Mouse (Mus musculus) inflammation-experienced regulatory T-cells, adult 6 months (primary cell): ENCODE data around the gene Tbx18. TPM values are rescaled to one million over a fixed set of nuclear protein-coding genes. Genes with fewer than 3 reads are reported as not detected.

Experiments
- ATAC-seq: one replicate; pipeline ENCODE4 v1.8.0; 2017
- polyA plus RNA-seq, 3 experiments: library from polyadenylated mRNA; unstranded; fragments of 100-300 nt; shearing (Covaris generic); gene quantifications; one replicate each; pipeline ENCODE4 v1.2.1; 2017

The Tbx18 gene
- not detected for polyA plus RNA-seq

GRCm38 (mm10) chr9:87730961-87731535 lies at the start of gene Tbx18:
Tbx18 (minus strand) TSS chr9:87731260.
- no peak for ATAC-seq

GRCm38 (mm10) chr9:87773951-87774350 lies 42.9 kb upstream of the Tbx18 start:
- no peak for ATAC-seq

- no peak for ATAC-seq
These were observed 24.6 kb upstream of the Tbx18 start for GRCm38 (mm10) chr9:87755621-87756020.

DNA sequence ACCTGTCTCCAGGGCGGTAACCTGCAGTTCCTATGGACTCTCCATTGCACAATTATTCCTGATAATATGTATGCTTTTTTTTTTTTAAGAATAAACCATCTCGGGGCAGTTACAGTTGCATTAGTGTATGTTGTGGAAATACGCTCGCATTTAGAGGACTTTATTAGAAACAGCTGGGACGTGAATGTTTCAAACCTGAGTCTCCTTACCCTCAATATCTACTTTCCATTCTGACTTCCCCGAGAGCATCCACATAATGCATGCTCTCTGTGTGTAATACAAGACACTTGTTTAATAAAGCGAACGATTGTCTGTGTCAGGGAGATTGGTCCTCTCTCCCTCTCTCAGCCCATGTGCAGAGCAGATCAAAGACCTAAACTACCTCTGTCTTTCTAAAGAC lies 10.5 kb upstream of the Tbx18 start:
- no peak for ATAC-seq

GRCm38 (mm10) chr9:87740667-87741066 lies 9.6 kb upstream of the Tbx18 start:
- no peak for ATAC-seq

DNA sequence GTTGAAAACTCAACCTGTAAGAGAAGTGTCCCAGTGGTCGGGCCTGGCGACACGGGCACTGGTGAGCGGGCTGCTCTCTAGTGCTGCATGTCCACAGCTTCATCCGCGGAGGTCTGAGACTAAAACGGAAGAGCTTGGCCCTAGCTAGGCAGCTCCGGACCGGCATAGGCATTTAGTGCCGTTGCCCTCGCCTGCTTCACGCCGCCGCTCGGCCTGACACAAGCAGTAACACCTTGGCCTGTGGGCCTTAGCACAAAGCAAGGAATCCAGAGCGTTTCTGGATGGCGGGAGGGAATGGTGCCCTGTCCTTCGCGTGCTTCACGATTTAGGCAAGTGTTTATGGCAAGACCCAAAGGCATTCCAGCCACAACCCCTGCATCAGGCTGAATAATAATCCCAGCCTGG lies 9.2 kb upstream of the Tbx18 start:
- ATAC-seq = no peak

DNA sequence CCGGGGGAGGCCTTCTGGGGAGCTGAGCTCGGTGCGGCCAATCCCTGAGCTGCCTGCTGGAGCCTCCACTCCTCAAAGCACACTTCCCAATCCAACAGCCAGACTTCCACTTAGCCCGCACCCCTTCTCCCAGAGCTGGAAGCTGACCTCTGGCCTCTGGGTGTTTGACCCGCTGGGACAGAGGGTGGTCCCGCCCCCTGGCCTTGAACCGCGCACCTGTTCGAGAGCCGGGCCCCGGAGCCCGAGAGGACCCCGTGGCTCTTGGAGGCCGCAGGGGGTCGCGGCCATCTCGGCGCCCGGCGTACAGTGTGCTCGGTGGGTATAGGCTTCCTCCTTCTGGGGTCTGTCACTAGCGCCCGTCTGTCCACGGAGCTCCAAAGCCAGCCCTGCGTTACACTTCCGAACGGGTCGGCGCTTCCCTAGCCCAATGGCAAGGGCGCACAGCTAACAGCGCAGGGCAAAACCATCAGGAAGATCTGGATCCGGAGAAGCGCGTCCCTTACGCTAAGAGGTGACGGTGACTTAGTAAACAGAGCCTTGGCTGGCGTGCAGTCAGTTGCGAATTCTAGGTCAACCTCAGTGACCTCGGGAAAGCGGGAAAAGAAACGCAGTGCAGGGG lies 8.6 kb upstream of the Tbx18 start:
- ATAC-seq = no peak

DNA sequence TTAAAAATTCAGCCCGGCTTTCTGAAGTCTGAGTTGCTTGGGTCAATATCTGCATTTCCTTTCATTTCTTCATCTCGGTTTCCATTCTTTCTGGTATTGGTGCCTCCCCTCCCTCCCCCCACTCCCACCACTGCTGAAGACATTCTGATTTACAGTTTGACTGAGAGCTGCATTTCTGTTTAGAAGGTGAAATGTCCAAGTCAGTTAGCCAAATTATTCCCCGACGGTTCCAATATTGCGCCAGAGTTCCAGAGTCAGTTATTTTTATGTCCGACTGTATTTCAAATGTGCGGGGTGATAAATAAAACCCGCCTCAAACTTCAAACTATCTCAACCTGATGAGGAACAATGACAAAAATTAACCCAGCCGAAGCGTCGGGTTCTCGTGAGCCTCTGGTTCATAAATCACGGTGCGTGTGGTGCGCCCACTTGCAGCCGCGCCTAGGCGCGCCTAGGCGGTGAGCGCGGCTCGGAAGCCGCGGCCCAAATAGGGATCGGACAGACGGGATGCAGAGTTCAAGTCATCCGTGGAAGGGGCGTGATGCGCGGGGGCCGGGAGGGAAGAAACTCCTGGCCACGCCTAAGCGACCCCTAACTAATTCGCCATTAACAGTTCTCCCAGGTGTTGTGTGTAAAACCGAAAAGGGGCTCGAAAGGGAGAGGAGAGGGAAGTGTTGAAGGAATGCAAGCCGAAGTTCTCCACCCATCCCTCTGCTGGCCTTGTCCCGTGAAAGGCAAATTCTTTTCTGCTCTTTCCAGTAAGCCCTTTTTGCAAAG lies 7.9 kb upstream of the Tbx18 start:
- no peak for ATAC-seq

- no peak for ATAC-seq
These were observed 7.1 kb upstream of the Tbx18 start for GRCm38 (mm10) chr9:87738123-87738522.

DNA sequence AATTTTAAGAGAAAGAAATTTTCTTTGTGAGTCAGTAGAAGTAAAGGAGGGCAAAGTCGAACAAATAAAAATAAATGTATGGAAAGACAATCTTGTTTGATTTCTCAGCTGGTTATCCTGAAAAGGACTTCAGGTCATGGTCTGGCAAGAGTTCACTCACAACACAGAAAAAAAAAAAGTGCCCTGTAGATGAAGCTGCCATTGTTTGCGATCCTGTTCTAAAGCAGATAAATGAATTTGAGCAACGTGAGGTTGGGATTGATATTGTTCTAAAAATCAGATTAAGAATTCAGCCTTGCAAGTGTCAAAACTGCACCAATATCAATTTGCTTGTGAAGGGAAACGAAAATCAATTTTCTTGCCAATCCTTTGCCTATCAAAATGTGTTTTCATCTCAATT lies 6.2 kb upstream of the Tbx18 start:
- no peak for ATAC-seq

- ATAC-seq = no peak
These were observed 4.0 kb upstream of the Tbx18 start for GRCm38 (mm10) chr9:87735046-87735445.

DNA sequence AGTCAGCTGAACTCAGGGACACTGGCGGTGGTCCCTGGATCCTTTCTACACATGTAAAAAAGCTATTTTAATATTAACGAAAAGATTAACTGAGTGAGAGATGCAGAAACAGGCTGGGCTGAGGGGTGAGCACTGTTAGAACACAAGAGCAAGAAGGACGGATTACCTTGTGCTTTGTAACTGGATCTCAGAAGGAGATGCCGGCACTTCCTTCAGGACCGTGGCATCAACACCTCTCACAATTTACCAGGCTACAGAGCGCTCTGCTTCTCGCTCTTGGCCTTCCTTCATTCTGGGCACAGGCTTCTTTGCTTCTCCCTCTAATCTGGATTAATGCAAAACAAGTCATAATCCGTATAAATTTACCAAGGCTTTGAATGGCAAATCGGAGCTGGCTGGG lies 3.6 kb upstream of the Tbx18 start:
- ATAC-seq = no peak

GRCm38 (mm10) chr9:87733732-87734131 lies 2.7 kb upstream of the Tbx18 start:
- no peak for ATAC-seq

DNA sequence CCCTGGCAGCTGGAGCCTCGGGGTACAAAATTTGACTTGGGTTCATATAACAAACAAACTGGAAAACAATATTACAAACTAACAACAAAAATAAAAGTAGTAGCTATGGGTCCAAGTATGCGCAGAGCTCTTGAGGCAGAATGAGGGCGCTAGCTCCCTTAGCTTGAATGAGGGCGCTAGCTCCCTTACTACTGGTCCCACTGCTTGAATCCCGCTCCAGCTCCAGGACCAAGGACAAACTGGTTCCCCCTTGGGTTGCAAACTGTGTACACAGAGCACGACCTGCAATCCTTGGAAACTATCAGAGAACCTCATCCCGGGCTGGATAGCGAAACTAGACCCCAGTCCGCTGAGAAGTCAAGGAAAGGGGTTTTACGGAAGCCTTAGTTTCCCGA lies 2.2 kb upstream of the Tbx18 start:
- no peak for ATAC-seq

GRCm38 (mm10) chr9:87732416-87733235 lies 1.6 kb upstream of the Tbx18 start:
- no peak for ATAC-seq

- ATAC-seq = no peak
These were observed 644 bp downstream of the Tbx18 start for GRCm38 (mm10) chr9:87730271-87730960.

- ATAC-seq = no peak
These were observed 1.5 kb downstream of the Tbx18 start for GRCm38 (mm10) chr9:87729316-87730270.

GRCm38 (mm10) chr9:87728107-87728506 lies 3.0 kb downstream of the Tbx18 start:
- ATAC-seq = no peak

GRCm38 (mm10) chr9:87727155-87727953 lies 3.7 kb downstream of the Tbx18 start:
- ATAC-seq = no peak

DNA sequence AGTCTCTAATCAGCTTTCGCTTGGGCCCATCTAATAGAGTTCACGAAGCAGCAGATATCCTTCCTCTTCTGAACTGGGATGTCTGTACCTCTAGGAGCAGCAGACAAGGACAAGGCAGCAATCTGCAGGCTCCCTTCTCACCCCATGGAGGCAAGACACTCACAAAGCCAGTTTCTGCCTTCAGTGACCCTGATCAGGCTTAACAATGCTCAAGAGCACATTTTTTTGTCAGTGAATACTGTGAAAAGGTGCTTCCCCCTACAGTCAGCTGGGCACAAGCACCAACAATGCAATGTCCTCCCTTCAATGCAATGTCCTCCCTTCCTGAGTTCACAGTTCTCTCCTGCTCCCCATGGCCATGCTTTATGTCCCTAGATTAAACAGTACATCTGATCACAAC lies 9.3 kb downstream of the Tbx18 start:
- no peak for ATAC-seq
